Mouse (Mus musculus) erythroblast, embryonic 14.5 days (primary cell): ENCODE data around the gene Qtrt2.

Experiments
- GATA1 ChIP-seq: IDR thresholded peaks from 2 replicates; pipeline ENCODE4 v1.6.1; 2012; ENCODE audit warnings: low read length, inconsistent platforms, mixed read lengths
- TAL1 ChIP-seq: IDR thresholded peaks from 3 replicates; pipeline ENCODE4 v1.6.1; 2012; ENCODE audit warnings: low read length, inconsistent platforms, mixed read lengths

DNA sequence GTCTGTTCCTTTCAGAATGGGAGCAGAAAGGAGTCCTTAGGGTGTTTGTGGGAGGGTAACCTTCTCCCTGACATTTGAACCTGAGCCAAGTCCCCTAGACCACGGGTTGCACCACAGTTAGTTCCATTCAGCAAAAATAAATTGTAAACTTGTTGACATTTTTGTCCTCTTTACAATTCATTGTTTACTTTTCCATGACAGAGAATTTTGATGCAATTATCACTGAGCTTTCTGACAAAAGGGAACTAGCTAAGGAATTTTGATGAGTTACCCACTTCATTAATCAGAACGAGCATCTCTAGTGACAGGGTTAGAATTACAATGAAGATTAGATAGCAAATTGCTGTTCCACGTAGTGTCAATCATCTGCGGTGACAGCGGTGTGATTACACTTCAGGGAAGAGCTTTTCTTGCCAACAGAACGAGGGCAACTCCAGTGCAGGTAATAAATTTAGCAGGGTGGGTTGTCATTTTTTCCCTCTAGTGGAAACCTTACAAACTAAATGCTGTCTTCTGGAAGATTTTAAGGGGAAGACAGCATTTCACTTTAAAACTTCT, 1.5 kb downstream of the Qtrt2 start:
- TF ChIP-seq TAL1 = no peak
- no peak for TF ChIP-seq GATA1
